Mouse (Mus musculus) liver, embryonic 14 days (tissue): ENCODE measurements around the gene Ppp1r12c. TPM values are rescaled to one million over a fixed set of nuclear protein-coding genes. Genes with fewer than 3 reads are reported as not detected.

Experiments used
- polyA plus RNA-seq: library from polyadenylated mRNA; depleted of rRNA; stranded (reverse); fragments of >200 nt; gene quantifications from 2 replicates; pipeline ENCODE4 v1.2.3, GENCODE M21; 2012; rRNA removed

The Ppp1r12c gene
- polyA plus RNA-seq: 20.8 and 26.5 TPM in 2 replicates

GRCm38 (mm10) chr7:4501558-4502397, at the start of gene Ppp1r12c:
TSS of gene Ppp1r12c (minus strand) at chr7:4501680.

GRCm38 (mm10) chr7:4547221-4547641, 45.8 kb upstream of the Ppp1r12c start, which contains the start of gene Syt5:
TSS of gene Syt5 (minus strand) at chr7:4547541.

GRCm38 (mm10) chr7:4532005-4532729, 30.7 kb upstream of the Ppp1r12c start, which contains the start of gene Dnaaf3:
TSS of gene Dnaaf3 (minus strand) at chr7:4532453.

GRCm38 (mm10) chr7:4524212-4524922, 22.9 kb upstream of the Ppp1r12c start, which contains the start of gene Tnni3:
TSS of gene Tnni3 (minus strand) at chr7:4524229.

GRCm38 (mm10) chr7:4516332-4517050, 15.0 kb upstream of the Ppp1r12c start, which contains the start of gene Tnnt1:
TSS of gene Tnnt1 (minus strand) at chr7:4516382.

GRCm38 (mm10) chr7:4460576-4461434, 40.7 kb downstream of the Ppp1r12c start, which contains the start of gene Eps8l1:
TSS of gene Eps8l1 (plus strand) at chr7:4460674.

GRCm38 (mm10) chr7:4445216-4445791, 56.2 kb downstream of the Ppp1r12c start, which contains the start of gene Rdh13:
TSS of gene Rdh13 (minus strand) at chr7:4445649.

Other genes with a start within 250 kb of the Ppp1r12c start
- 0.01 TPM in 1 of 2 replicates, not detected in the other for gene Ncr1, start 164.0 kb downstream of the Ppp1r12c start, polyA plus RNA-seq
- 1.2 and 1.8 TPM in 2 replicates for gene Gp6, start 103.9 kb downstream of the Ppp1r12c start, polyA plus RNA-seq
- gene Rdh13, start 56.0 kb downstream of the Ppp1r12c start, polyA plus RNA-seq: 3.2 and 4.1 TPM in 2 replicates
- gene Eps8l1, start 41.0 kb downstream of the Ppp1r12c start, polyA plus RNA-seq: 0.50 and 1.1 TPM in 2 replicates
- gene Tnnt1, start 14.7 kb upstream of the Ppp1r12c start, polyA plus RNA-seq: 4.0 and 12.5 TPM in 2 replicates
- gene Tnni3, start 22.5 kb upstream of the Ppp1r12c start, polyA plus RNA-seq: 0.36 and 0.44 TPM in 2 replicates
- gene Dnaaf3, start 30.8 kb upstream of the Ppp1r12c start, polyA plus RNA-seq: 0.26 and 0.35 TPM in 2 replicates
- 0.07 and 0.17 TPM in 2 replicates for gene Syt5, start 45.9 kb upstream of the Ppp1r12c start, polyA plus RNA-seq
- 0.01 TPM in 1 of 2 replicates, not detected in the other for gene Ptprh, start 102.4 kb upstream of the Ppp1r12c start, polyA plus RNA-seq
- gene Tmem86b, start 129.7 kb upstream of the Ppp1r12c start, polyA plus RNA-seq: 28.2 and 34.6 TPM in 2 replicates
- gene Ppp6r1, start 157.3 kb upstream of the Ppp1r12c start, polyA plus RNA-seq: 27.4 and 32.4 TPM in 2 replicates
- gene Hspbp1, start 183.4 kb upstream of the Ppp1r12c start, polyA plus RNA-seq: 27.9 and 31.5 TPM in 2 replicates
- gene Brsk1, start 188.9 kb upstream of the Ppp1r12c start, polyA plus RNA-seq: 0.37 and 0.41 TPM in 2 replicates
- 0.30 and 0.32 TPM in 2 replicates for gene Tmem150b, start 223.6 kb upstream of the Ppp1r12c start, polyA plus RNA-seq
- gene Kmt5c, start 238.4 kb upstream of the Ppp1r12c start, polyA plus RNA-seq: 68.0 and 81.2 TPM in 2 replicates